Mouse (Mus musculus): ENCODE data around the gene Prune2. TPM values are rescaled to one million over a fixed set of nuclear protein-coding genes. Genes with fewer than 3 reads are reported as not detected.

The Prune2 gene
- polyA plus RNA-seq, 1 experiment from 2014 or later, result 1.2 TPM

GRCm38 (mm10) chr19:17094067-17094466, 138.1 kb downstream of the Prune2 start:
- no peak overlapping the region for H3K27ac ChIP-seq (ENCODE audit: low read length)
- no peak overlapping the region for H3K4me2 ChIP-seq (replicated peaks; ENCODE audit: low read depth, low read length)
- WGBS, result 34% methylated on average over 8 of the region's 8 CpGs
- no peaks in the 10 kb centered on the region for H3K4me1 ChIP-seq (ENCODE audit: insufficient read depth, low read length)
- H3K27me3 ChIP-seq (ENCODE audit: insufficient read depth, low read length), result no peaks in the 10 kb centered on the region
- no peak overlapping the region for H3K9ac ChIP-seq (replicated peaks; ENCODE audit: low read length)
- H3K4me3 ChIP-seq (ENCODE audit: low read length), result no peak overlapping the region
- no peaks in the 10 kb centered on the region for H3K36me3 ChIP-seq (ENCODE audit: insufficient read depth, low read length)
- no peak for ATAC-seq (ENCODE audit: low FRiP score, low TSS enrichment)
- no peaks in the 10 kb centered on the region for H3K9me3 ChIP-seq (ENCODE audit: low read length)

DNA sequence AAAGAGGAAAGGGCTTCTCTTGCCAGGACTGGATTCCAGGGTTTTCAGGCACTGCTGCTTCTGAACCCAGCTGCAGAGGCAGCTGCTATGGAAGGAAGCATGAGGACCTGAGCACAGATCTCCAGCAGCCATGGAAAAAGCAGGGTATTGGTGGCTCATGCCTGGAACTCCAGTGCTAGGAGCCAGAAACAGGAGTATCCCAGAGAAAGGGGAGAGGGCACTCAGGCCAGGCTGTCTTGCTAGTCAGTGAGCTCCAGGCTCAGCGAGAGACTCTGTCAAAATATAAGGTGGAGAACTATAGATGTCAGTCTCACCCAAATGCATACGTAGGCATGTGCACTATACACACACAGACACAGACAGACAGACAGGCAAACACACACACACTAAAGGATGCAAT, 140.4 kb downstream of the Prune2 start:
- 88% methylated on average over 2 of the region's 2 CpGs for WGBS
- no peak overlapping the region for H3K27ac ChIP-seq (ENCODE audit: low read length)

GRCm38 (mm10) chr19:17097210-17097609, 141.3 kb downstream of the Prune2 start:
- H3K9me3 ChIP-seq (ENCODE audit: low read length), result no peaks in the 10 kb centered on the region
- no peaks in the 10 kb centered on the region for H3K36me3 ChIP-seq (ENCODE audit: insufficient read depth, low read length)
- no peak overlapping the region for H3K9ac ChIP-seq (replicated peaks; ENCODE audit: low read length)
- no peaks in the 10 kb centered on the region for H3K27me3 ChIP-seq (ENCODE audit: insufficient read depth, low read length)
- no peak overlapping the region for H3K4me3 ChIP-seq (ENCODE audit: low read length)
- H3K4me2 ChIP-seq (replicated peaks; ENCODE audit: low read depth, low read length), result no peak overlapping the region
- no peak overlapping the region for H3K27ac ChIP-seq (ENCODE audit: low read length)
- WGBS, result 78% methylated on average over 6 of the region's 6 CpGs
- no peak for ATAC-seq (ENCODE audit: low FRiP score, low TSS enrichment)
- H3K4me1 ChIP-seq (ENCODE audit: insufficient read depth, low read length), result no peaks in the 10 kb centered on the region

More for the DNA sequence above, 140.4 kb downstream of the Prune2 start:
- H3K4me2 ChIP-seq (replicated peaks; ENCODE audit: low read depth, low read length), result no peak overlapping the region
- H3K36me3 ChIP-seq (ENCODE audit: insufficient read depth, low read length), result no peaks in the 10 kb centered on the region
- no peak overlapping the region for H3K4me3 ChIP-seq (ENCODE audit: low read length)
- no peaks in the 10 kb centered on the region for H3K27me3 ChIP-seq (ENCODE audit: insufficient read depth, low read length)
- H3K4me1 ChIP-seq (ENCODE audit: insufficient read depth, low read length), result no peaks in the 10 kb centered on the region
- no peak for ATAC-seq (ENCODE audit: low FRiP score, low TSS enrichment)
- no peaks in the 10 kb centered on the region for H3K9me3 ChIP-seq (ENCODE audit: low read length)
- no peak overlapping the region for H3K9ac ChIP-seq (replicated peaks; ENCODE audit: low read length)

DNA sequence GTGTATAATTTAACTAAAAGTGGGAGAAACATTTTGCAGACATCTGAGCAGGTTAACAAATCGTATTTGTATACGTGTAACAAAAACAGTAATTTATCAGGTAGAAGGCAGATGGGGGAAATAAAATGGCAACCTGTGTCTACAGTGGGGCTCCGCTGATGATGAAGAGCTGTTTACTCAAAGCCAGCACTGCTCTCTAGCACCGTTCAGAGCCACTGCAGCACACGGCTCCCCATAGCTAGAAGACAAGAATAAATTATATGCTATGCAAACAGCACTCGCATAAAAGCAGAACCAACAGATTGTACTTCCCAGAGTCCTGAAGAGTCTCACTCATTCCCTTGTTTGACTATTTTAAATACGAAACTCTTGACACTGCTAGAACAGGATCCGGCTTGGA, 152.9 kb downstream of the Prune2 start:
- H3K9me3 ChIP-seq (ENCODE audit: low read length), result no peaks in the 10 kb centered on the region
- no peaks in the 10 kb centered on the region for H3K27me3 ChIP-seq (ENCODE audit: insufficient read depth, low read length)
- no peak overlapping the region for H3K4me3 ChIP-seq (ENCODE audit: low read length)
- no peak overlapping the region for H3K9ac ChIP-seq (replicated peaks; ENCODE audit: low read length)
- no peaks in the 10 kb centered on the region for H3K4me1 ChIP-seq (ENCODE audit: insufficient read depth, low read length)
- H3K4me2 ChIP-seq (replicated peaks; ENCODE audit: low read depth, low read length), result no peak overlapping the region
- no peak overlapping the region for H3K27ac ChIP-seq (ENCODE audit: low read length)
- ATAC-seq (ENCODE audit: low FRiP score, low TSS enrichment), result no peak
- 62% methylated on average over 8 of the region's 8 CpGs for WGBS
- H3K36me3 ChIP-seq (ENCODE audit: insufficient read depth, low read length), result no peaks in the 10 kb centered on the region

- H3K9me3 ChIP-seq (ENCODE audit: low read length), result no peaks in the 10 kb centered on the region
- no peak for ATAC-seq (ENCODE audit: low FRiP score, low TSS enrichment)
- H3K36me3 ChIP-seq (ENCODE audit: insufficient read depth, low read length), result no peaks in the 10 kb centered on the region
- no peak overlapping the region for H3K9ac ChIP-seq (replicated peaks; ENCODE audit: low read length)
- no peaks in the 10 kb centered on the region for H3K27me3 ChIP-seq (ENCODE audit: insufficient read depth, low read length)
- WGBS, result 69% methylated on average over 12 of the region's 12 CpGs
- no peak overlapping the region for H3K4me3 ChIP-seq (ENCODE audit: low read length)
- no peak overlapping the region for H3K4me2 ChIP-seq (replicated peaks; ENCODE audit: low read depth, low read length)
- no peaks in the 10 kb centered on the region for H3K4me1 ChIP-seq (ENCODE audit: insufficient read depth, low read length)
- H3K27ac ChIP-seq (ENCODE audit: low read length), result no peak overlapping the region
These were observed 168.3 kb downstream of the Prune2 start for GRCm38 (mm10) chr19:17124034-17124735.

DNA sequence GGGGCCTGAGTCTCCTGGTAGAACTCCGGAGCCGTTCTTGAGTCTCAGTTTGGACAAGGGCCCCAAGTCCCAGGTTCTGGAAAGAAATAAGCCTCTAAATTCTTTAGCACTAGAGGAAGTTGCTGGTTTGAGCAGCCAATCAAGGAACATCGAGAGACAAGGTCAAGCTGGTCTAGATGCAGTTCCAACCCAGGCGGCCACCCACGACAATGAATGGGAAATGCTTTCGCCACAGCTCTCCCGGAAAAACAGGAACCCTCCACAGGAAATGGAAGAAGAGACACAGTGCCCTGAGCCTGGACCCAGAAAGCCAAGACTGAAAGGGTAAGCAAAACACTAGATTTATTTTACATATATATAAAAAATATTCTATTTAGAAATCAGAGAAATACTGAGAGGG, 169.5 kb downstream of the Prune2 start:
- Histone ChIP-seq H3K4me3 (ENCODE audit: low read length) (no peak overlapping the region), H3K27ac (ENCODE audit: low read length) (no peak overlapping the region), H3K27me3 (ENCODE audit: insufficient read depth, low read length) (no peaks in the 10 kb centered on the region), H3K36me3 (ENCODE audit: insufficient read depth, low read length) (no peaks in the 10 kb centered on the region), H3K4me2 (replicated peaks; ENCODE audit: low read depth, low read length) (no peak overlapping the region), H3K4me1 (ENCODE audit: insufficient read depth, low read length) (no peaks in the 10 kb centered on the region), H3K9ac (replicated peaks; ENCODE audit: low read length) (no peak overlapping the region), H3K9me3 (ENCODE audit: low read length) (no peaks in the 10 kb centered on the region)
- 71% methylated on average over 7 of the region's 7 CpGs for WGBS
- ATAC-seq (ENCODE audit: low FRiP score, low TSS enrichment), result no peak

DNA sequence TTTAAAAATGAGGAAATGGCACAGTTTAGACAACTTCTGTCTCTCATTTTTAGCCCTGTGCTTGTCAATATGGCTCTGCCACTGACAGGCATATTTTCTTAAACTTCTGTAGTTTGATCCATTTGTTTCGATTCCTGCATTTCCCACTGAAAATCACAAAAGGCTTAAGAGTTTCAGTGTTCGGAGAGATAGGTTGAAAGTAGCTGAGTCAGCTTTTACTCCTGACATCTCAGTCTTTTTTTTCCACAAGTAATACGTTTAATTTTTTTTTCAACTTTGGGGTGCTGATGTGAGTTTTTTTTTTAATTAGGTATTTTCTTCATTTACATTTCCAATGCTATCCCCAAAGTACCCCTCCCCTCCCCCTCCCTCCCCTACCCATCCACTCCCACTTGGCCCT, 174.6 kb downstream of the Prune2 start:
- 85% methylated on average over 3 of the region's 3 CpGs for WGBS

DNA sequence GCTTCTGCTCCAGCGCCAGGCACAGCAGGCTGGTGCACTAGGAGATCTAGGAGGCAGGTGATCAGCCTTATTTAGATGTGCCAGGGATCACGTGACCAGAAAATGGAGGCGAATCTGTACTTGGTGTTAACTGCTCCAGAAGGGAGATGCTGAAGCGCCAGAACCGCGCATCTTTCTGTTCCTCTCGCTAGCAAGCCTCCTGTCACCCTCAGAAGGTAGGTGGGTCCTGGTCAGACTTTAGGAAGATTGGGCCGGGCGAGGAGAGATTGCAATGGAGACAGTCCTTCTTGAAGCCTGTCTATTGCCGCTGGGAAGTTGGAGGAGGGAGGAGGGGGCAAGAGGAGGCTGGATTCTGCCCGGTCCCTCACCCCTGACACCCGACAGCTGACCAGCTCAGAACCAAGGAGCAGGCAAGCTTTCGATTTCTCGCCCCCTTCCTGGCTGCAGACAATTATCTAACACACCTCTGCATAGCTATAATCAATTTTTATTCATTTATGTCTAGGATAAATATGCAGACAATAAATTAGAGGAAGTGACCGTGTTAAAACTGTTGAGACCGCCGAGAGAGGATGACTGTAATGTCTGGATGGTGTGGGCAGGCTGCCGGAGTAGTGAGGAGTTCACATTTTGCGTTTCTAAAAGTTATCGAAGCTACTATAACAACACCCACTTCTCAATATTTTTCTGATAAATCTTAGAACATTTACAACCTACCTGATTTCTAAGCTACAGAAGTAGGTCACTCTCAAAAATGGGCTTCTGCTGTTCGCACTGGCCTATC, 181.0 kb downstream of the Prune2 start:
- Histone ChIP-seq H3K27me3 (ENCODE audit: insufficient read depth, low read length) (peaks cover 12% of the 10 kb centered on the region), H3K4me2 (replicated peaks; ENCODE audit: low read depth, low read length) (peak overlapping the region; percentile 72), H3K4me1 (ENCODE audit: insufficient read depth, low read length) (peaks cover 3% of the 10 kb centered on the region; the same call in 1 of the 2 replicates), H3K36me3 (ENCODE audit: insufficient read depth, low read length) (no peaks in the 10 kb centered on the region), H3K27ac (ENCODE audit: low read length) (no peak overlapping the region), H3K9ac (replicated peaks; ENCODE audit: low read length) (peak overlapping the region; percentile 56), H3K4me3 (ENCODE audit: low read length) (peak overlapping the region; percentile 51), H3K9me3 (ENCODE audit: low read length) (no peaks in the 10 kb centered on the region)
- WGBS, result 7% methylated on average over 21 of the region's 21 CpGs
- ATAC-seq (ENCODE audit: low FRiP score, low TSS enrichment), result peak; percentile 85

More for the DNA sequence above, 174.6 kb downstream of the Prune2 start:
- Histone ChIP-seq H3K9ac (replicated peaks; ENCODE audit: low read length) (no peak overlapping the region), H3K4me2 (replicated peaks; ENCODE audit: low read depth, low read length) (no peak overlapping the region), H3K27me3 (ENCODE audit: insufficient read depth, low read length) (no peaks in the 10 kb centered on the region), H3K4me3 (ENCODE audit: low read length) (no peak overlapping the region), H3K36me3 (ENCODE audit: insufficient read depth, low read length) (no peaks in the 10 kb centered on the region), H3K4me1 (ENCODE audit: insufficient read depth, low read length) (no peaks in the 10 kb centered on the region), H3K9me3 (ENCODE audit: low read length) (no peaks in the 10 kb centered on the region), H3K27ac (ENCODE audit: low read length) (no peak overlapping the region)
- no peak for ATAC-seq (ENCODE audit: low FRiP score, low TSS enrichment)

DNA sequence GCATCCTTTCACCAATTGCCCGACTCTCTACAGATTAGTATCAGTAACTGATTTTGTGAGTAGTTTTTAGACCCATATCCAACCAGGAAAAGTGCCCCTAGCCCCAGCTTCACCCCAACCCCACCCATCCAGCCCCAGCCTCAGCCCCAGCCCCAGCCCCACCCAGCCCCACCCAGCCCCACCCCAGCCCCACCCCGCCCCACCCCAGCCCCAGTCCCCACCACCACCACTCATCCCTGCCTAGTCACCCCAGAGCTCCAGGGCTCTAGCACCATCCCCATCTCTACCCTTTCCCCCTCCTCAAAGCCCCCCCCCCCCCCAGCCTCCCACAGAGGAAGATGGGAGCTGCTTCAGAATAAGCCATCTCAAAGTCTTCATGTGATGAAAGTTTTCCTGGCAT, 181.7 kb downstream of the Prune2 start:
- Histone ChIP-seq H3K9me3 (ENCODE audit: low read length) (no peaks in the 10 kb centered on the region), H3K27me3 (ENCODE audit: insufficient read depth, low read length) (peaks cover 12% of the 10 kb centered on the region), H3K27ac (ENCODE audit: low read length) (no peak overlapping the region), H3K4me2 (replicated peaks; ENCODE audit: low read depth, low read length) (no peak overlapping the region), H3K36me3 (ENCODE audit: insufficient read depth, low read length) (no peaks in the 10 kb centered on the region), H3K4me1 (ENCODE audit: insufficient read depth, low read length) (peaks cover 3% of the 10 kb centered on the region; the same call in 1 of the 2 replicates), H3K4me3 (ENCODE audit: low read length) (no peak overlapping the region), H3K9ac (replicated peaks; ENCODE audit: low read length) (no peak overlapping the region)
- ATAC-seq (ENCODE audit: low FRiP score, low TSS enrichment), result no peak
- 47% methylated on average over 1 of the region's 2 CpGs for WGBS

All from kidney, embryonic 16.5 days (tissue).